Mouse (Mus musculus) ES-Bruce4 (cell line): ENCODE data around the gene Astn2. TPM values are rescaled to one million over a fixed set of nuclear protein-coding genes. Genes with fewer than 3 reads are reported as not detected.

ENCODE experiments used
- H3K27ac ChIP-seq: 2 replicates; pipeline ENCODE4 v1.5.1; 2012; ENCODE audit warnings: low read length, inconsistent platforms; ENCODE audit not compliant: insufficient read depth
- H3K27me3 ChIP-seq: 2 replicates; pipeline ENCODE4 v1.6.1; 2012; ENCODE audit warnings: mild to moderate bottlenecking, low read length, inconsistent platforms; ENCODE audit not compliant: control insufficient read depth, poor library complexity, insufficient read depth, severe bottlenecking
- H3K36me3 ChIP-seq: 2 replicates; pipeline ENCODE4 v1.6.1; 2012; ENCODE audit warnings: inconsistent platforms, mild to moderate bottlenecking, low read length, moderate library complexity; ENCODE audit not compliant: control insufficient read depth, poor library complexity, insufficient read depth, severe bottlenecking
- H3K4me1 ChIP-seq: one replicate; pipeline ENCODE4 v1.8.1; 2011; ENCODE audit warnings: low read length; ENCODE audit not compliant: control insufficient read depth, insufficient read depth
- H3K4me3 ChIP-seq: 2 replicates; pipeline ENCODE4 v1.5.1; 2011; ENCODE audit warnings: low read depth, mild to moderate bottlenecking, low read length
- H3K9ac ChIP-seq: 2 replicates; pipeline ENCODE4 v1.6.1; 2012; ENCODE audit warnings: low read depth, mild to moderate bottlenecking, inconsistent platforms; ENCODE audit not compliant: poor library complexity, severe bottlenecking
- H3K9me3 ChIP-seq: replicated peaks from 2 replicates; pipeline ENCODE4 v1.6.1; 2012; ENCODE audit warnings: mild to moderate bottlenecking, low read length, inconsistent platforms; ENCODE audit not compliant: control insufficient read depth, poor library complexity, insufficient read depth, severe bottlenecking
- CTCF ChIP-seq: IDR thresholded peaks from one replicate; pipeline ENCODE4 v1.8.1; 2011; ENCODE audit warnings: low read depth, low read length
- EP300 ChIP-seq: IDR thresholded peaks from 2 replicates; pipeline ENCODE4 v1.6.1; 2011; ENCODE audit warnings: low read depth, low read length; ENCODE audit not compliant: insufficient read depth
- POLR2A ChIP-seq: IDR thresholded peaks from one replicate; pipeline ENCODE4 v1.8.1; 2011; ENCODE audit warnings: low read length; ENCODE audit not compliant: insufficient read depth
- polyA plus RNA-seq: library from polyadenylated mRNA; stranded (reverse); fragments of >200 nt; gene quantifications from 2 replicates; pipeline ENCODE4 v1.2.4, GENCODE M21; 2011; ENCODE audit warnings: low read depth; ENCODE audit not compliant: missing spikeins, insufficient read depth, insufficient read length

The Astn2 gene
- polyA plus RNA-seq, 1 experiment: not detected

DNA sequence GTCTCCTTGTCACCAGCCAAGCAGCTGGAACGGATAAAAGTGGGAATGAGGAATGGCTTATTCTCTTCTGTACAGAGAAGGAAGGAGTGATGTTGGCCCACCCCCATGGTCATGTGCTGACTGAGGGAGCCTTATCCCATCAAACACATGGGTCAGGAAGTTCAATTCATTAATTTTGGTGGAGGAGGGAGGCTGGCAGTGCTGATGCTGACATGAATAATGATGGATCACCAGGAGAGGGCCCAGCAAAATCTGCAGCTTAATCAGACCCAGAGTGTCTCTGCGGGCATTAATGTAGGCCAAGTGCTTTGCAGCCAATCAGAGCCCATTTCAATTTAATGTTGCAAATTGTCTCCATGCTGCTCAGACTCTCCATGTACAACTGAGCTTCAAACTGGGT, 172.1 kb downstream of the Astn2 start:
- no peak overlapping the region for H3K4me3 ChIP-seq
- H3K27me3 ChIP-seq: no peaks in the 10 kb centered on the region
- H3K27ac ChIP-seq: no peak overlapping the region
- H3K36me3 ChIP-seq: no peaks in the 10 kb centered on the region
- H3K9me3 ChIP-seq: no peaks in the 10 kb centered on the region
- no peak overlapping the region for H3K9ac ChIP-seq
- TF ChIP-seq POLR2A (no peak), EP300 (no peak)
- H3K4me1 ChIP-seq: no peaks in the 10 kb centered on the region

DNA sequence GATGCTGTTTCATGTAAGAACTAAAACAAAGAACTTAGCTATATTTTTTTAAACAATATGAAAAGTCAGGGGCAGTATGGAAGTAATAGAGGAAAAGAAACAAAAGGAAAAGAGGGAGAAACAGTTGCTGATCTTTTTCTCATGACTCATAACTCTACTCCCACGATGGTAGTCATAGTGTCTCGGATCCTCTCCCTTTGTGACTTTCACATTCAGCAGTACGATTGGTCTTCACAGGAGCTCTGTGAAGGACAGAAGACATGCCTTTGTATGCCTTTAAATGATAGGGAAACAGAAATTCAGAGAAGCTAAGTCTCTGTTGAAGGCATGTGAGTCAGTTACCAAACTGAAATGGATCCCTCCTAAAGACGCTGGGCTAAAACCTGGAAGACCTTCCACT, 173.7 kb downstream of the Astn2 start:
- Histone ChIP-seq H3K9ac (no peak overlapping the region), H3K27ac (no peak overlapping the region), H3K4me1 (no peaks in the 10 kb centered on the region), H3K4me3 (no peak overlapping the region), H3K9me3 (no peaks in the 10 kb centered on the region), H3K36me3 (no peaks in the 10 kb centered on the region), H3K27me3 (no peaks in the 10 kb centered on the region)
- TF ChIP-seq EP300: no peak
- no peak for TF ChIP-seq CTCF
- TF ChIP-seq POLR2A: no peak

DNA sequence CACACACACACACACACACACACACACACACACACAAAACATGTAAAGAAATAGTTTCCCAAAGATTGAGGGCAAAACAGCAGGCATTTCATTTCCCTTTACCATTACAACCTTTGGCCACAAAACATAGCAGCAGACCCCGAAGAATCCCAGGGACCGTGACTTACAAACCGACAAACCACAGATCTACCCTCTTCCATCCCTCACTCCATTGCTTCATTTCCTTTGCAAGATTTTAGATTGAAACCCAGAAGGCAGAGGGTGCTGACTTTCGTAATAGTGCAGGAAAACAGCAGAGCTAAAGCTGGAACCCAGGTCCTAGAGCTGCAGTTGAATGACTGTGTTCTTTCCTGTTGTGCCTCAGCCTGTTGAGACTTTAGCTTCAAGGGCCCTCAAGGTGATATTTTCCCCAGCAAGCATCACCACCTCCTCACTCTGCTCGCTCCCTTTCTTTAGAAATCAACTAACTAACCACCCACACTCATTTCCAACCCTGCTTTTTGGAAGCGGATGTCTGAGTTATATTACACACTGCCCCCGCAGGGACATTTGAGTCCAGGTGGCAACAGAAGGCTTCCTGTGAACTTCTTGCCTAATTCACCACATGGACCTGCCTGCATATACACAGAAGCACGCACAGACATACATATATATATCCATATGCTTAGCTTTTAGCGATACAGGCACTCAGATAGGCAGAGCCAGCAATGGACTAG, 181.7 kb downstream of the Astn2 start:
- Histone ChIP-seq H3K9ac (no peak overlapping the region), H3K9me3 (no peaks in the 10 kb centered on the region), H3K4me3 (no peak overlapping the region), H3K27me3 (no peaks in the 10 kb centered on the region), H3K4me1 (no peaks in the 10 kb centered on the region), H3K36me3 (no peaks in the 10 kb centered on the region), H3K27ac (no peak overlapping the region)
- TF ChIP-seq CTCF (no peak), EP300 (no peak), POLR2A (no peak)

DNA sequence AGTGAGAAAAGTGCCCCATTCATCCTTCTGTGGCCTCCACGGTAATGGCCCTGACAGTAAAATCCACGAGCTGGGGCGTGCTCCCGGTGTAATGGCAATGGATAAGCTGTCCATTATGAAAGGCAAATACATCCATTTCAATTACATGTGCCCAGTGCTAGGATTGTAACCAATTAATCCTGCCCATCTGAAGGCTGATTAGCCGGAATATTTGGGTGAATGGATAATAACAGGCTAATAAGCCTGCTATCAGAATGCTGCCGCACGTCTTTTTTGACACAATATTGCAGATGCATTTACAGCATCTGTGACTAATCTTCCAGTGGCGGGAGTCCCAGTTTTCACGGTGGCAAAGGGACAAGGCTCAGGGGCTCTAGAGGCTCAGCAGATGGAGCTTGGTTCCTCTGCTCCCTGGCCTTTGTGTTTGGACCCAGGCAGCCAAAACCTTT, 189.2 kb downstream of the Astn2 start:
- H3K27ac ChIP-seq: no peak overlapping the region
- H3K4me3 ChIP-seq: no peak overlapping the region
- TF ChIP-seq POLR2A (no peak), CTCF (no peak), EP300 (no peak)
- H3K27me3 ChIP-seq: 0 out of 2 replicates have a peak, but pooled peaks cover 2% of the 10 kb centered on the region
- H3K9ac ChIP-seq: no peak overlapping the region
- H3K9me3 ChIP-seq: no peaks in the 10 kb centered on the region
- no peaks in the 10 kb centered on the region for H3K36me3 ChIP-seq
- no peaks in the 10 kb centered on the region for H3K4me1 ChIP-seq

DNA sequence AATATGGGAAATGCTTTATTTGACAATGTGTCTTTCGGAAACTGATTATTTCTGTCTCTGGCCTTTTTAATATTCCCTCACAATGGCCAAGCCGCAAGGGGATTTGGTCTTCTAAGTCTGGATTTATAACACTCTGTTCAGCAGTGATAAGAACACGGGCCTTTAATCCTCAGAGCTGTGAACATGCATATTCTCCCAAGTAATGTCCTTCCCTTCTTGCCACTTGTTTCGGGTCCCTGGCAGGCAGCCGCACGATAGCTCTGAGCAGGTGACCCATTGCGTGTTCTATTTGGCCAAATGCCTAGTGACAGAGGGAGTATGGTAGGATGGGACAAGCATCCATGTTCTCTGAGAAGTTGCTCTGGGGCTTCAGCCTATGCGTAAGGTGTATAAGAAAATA, 214.8 kb downstream of the Astn2 start:
- H3K9me3 ChIP-seq: no peaks in the 10 kb centered on the region
- no peak overlapping the region for H3K4me3 ChIP-seq
- no peak for TF ChIP-seq CTCF
- no peak for TF ChIP-seq POLR2A
- TF ChIP-seq EP300: no peak
- H3K4me1 ChIP-seq: no peaks in the 10 kb centered on the region
- H3K27ac ChIP-seq: no peak overlapping the region
- no peak overlapping the region for H3K9ac ChIP-seq
- H3K27me3 ChIP-seq: no peaks in the 10 kb centered on the region
- H3K36me3 ChIP-seq: no peaks in the 10 kb centered on the region

DNA sequence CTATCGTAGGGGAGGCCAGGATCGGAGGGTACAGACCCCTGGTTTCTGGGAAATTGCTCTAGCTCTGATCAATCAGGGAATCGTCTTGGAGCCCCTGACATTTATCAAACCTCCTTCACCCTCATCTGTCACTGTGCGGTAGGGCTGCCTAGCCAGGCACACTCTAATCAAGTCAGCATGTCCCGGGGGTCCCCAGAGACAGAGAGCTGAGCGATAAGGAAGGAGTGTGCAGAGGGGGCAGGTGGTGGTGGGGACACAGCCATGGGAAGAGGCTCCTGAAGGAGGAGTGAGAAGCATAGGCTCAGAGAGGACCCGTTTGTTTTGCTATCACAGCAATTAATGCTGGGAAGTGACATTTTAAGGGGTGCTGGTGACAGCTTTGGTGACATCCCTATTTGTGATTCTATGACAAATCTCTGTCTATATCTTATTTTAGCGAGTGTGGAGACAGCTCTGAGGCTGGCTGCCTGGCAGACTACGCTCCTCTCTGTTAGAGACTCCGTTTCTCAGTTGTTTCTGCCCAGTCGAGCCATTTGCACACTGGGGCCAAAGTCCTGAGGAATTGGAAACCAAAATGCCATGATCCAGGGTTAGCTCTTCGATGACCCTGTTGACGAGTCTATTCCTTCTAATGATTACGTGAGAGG, 228.4 kb downstream of the Astn2 start:
- Histone ChIP-seq H3K36me3 (no peaks in the 10 kb centered on the region), H3K9ac (no peak overlapping the region), H3K4me1 (no peaks in the 10 kb centered on the region), H3K9me3 (no peaks in the 10 kb centered on the region), H3K4me3 (no peak overlapping the region), H3K27me3 (no peaks in the 10 kb centered on the region), H3K27ac (no peak overlapping the region)
- no peak for TF ChIP-seq CTCF
- no peak for TF ChIP-seq POLR2A
- TF ChIP-seq EP300: no peak
